Mouse (Mus musculus) heart, adult 2 months (tissue): ENCODE data around the gene Chid1.

Experiments used
- CTCF ChIP-seq: fragments of 200-600 bp; IDR thresholded peaks from 2 replicates; pipeline ENCODE4 v1.8.1; 2022; ENCODE audit warnings: antibody characterized with exemption, mild to moderate bottlenecking, moderate library complexity
- POLR2A ChIP-seq: fragments of 200-500 bp; IDR thresholded peaks from 2 replicates; pipeline ENCODE4 v1.6.1; 2011; ENCODE audit warnings: mild to moderate bottlenecking, low read depth, low read length, control low read depth; ENCODE audit not compliant: insufficient read depth

GRCm38 (mm10) chr7:141451928-141452327 lies 87.7 kb downstream of the Chid1 start:
- no peak for TF ChIP-seq CTCF
- no peak for TF ChIP-seq POLR2A
